Mouse (Mus musculus) G1E (cell line): ENCODE results near the gene Col11a2.

Experiments used
- CTCF ChIP-seq: IDR thresholded peaks from 2 replicates; pipeline ENCODE4 v1.5.1; 2012; ENCODE audit warnings: low read depth, low read length, inconsistent platforms, mixed read lengths
- POLR2AphosphoS5 ChIP-seq: IDR thresholded peaks from 2 replicates; pipeline ENCODE4 v1.6.1; 2012; ENCODE audit warnings: low read depth, low read length, inconsistent platforms; ENCODE audit not compliant: insufficient replicate concordance
- TAL1 ChIP-seq: conservative IDR thresholded peaks from 2 replicates; pipeline ENCODE4 v1.6.1; 2012; ENCODE audit warnings: low read depth, low read length, inconsistent platforms, mixed read lengths

DNA sequence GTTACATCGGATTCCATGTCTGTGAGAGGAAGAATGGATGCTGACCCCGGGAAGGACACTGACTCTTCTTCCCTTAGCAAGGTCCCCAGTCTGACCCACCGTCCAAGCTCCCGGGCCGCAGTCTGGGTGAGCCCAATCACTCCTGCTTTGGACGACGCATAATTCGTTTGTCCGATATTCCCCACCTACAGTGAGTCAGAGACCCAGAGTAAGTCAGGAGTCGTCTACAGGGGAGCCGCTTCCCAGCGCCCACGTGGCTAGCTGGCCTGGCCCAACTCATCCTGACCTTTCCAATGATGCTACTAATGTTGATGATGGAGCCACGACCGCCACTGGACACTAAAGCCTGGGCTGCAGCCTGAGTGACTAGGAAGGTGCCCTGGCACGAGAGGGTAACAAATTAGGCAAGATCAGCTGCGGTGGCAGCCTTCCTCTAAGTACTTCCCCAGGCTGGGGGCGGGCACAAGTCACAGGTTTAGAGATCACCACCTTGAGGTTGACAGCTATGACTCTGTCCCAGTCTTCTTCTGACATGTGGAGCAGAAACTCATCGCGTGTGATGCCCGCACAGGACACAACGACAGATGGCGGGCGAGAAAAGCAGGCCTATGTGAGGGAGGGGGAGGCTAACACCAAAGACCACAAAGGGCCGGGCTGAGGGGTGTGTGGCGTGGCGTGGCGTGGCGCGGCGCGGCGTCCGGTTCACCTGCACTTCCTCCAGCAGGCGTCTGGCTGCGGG lies 12.2 kb upstream of the Col11a2 start:
- TF ChIP-seq CTCF (no peak), POLR2AphosphoS5 (no peak), TAL1 (no peak)
